ENCODE assay signal across 8 mouse cellular contexts in the genomic region with DNA sequence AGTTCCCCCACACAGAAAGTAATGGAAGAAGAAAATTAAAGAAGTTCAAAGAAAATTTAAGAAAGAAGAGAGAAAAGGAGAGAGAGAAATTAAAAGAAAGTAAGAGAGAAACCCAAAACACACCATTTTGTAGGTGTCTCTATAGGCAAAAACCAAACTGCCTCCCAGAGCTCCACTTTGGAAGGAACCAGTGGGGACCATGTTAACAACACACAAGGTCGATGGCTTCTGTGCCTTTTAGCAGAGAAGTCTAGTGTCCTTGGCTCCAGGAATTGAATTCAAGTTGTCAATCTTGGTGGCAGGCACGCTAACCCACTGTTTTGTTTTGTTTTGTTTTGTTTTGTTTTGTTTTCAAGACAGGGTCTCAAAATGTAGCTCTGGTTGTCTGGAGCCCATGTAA. TPM values are rescaled to one million over a fixed set of nuclear protein-coding genes. Genes with fewer than 3 reads are reported as not detected.
DNase-seq lines count a peak whose midpoint lies in the region; ATAC-seq lines count a peak whose summit lies in the region.

No protein-coding gene starts in this region.

- 41% methylated on average over 2 of the region's 2 CpGs for WGBS in lung, embryonic 15.5 days
- 55% methylated on average over 2 of the region's 2 CpGs for WGBS in forebrain, embryonic 13.5 days
- 46% methylated on average over 2 of the region's 2 CpGs for WGBS in limb, embryonic 12.5 days
- 40% methylated on average over 2 of the region's 2 CpGs for WGBS in neural tube, embryonic 13.5 days

- no peak overlapping the region for H3K27ac ChIP-seq in lung, embryonic 15.5 days
- no peak overlapping the region for H3K27ac ChIP-seq in forebrain, embryonic 13.5 days
- no peak overlapping the region for H3K27ac ChIP-seq in limb, embryonic 12.5 days
- peak overlapping the region; percentile 38; the same call in 1 of the 2 replicates for H3K27ac ChIP-seq in neural tube, embryonic 13.5 days (replicated peaks)

- H3K4me1 ChIP-seq in lung, embryonic 15.5 days: peaks cover 13% of the 10 kb centered on the region
- peaks cover 16% of the 10 kb centered on the region for H3K4me1 ChIP-seq in forebrain, embryonic 13.5 days
- peaks cover 13% of the 10 kb centered on the region for H3K4me1 ChIP-seq in limb, embryonic 12.5 days (replicated peaks)
- H3K4me1 ChIP-seq in neural tube, embryonic 13.5 days (replicated peaks): peaks cover 15% of the 10 kb centered on the region

- DNase-seq in lung, postnatal 25 days (ENCODE audit: low spot score): no peak
- no peak for DNase-seq in spleen, adult 18-20 months
- no peak for DNase-seq in frontal cortex, adult 2 months (ENCODE audit: extremely low spot score in 1 of 2, low spot score in 1 of 2)

- peak overlapping the region; percentile 72; the same call in 1 of the 2 replicates for H3K4me3 ChIP-seq in lung, embryonic 15.5 days
- peak overlapping the region; percentile 70; the same call in 1 of the 2 replicates for H3K4me3 ChIP-seq in forebrain, embryonic 13.5 days
- peak overlapping the region; percentile 66 for H3K4me3 ChIP-seq in limb, embryonic 12.5 days (replicated peaks)
- peak overlapping the region; percentile 63; the same call in 1 of the 2 replicates for H3K4me3 ChIP-seq in neural tube, embryonic 13.5 days

- no peaks in the 10 kb centered on the region for H3K36me3 ChIP-seq in lung, embryonic 15.5 days
- H3K36me3 ChIP-seq in forebrain, embryonic 13.5 days (ENCODE audit: poor library complexity, severe bottlenecking): peaks cover 9% of the 10 kb centered on the region
- H3K36me3 ChIP-seq in limb, embryonic 12.5 days: peaks cover 11% of the 10 kb centered on the region
- peaks cover 3% of the 10 kb centered on the region; the same call in 1 of the 2 replicates for H3K36me3 ChIP-seq in neural tube, embryonic 13.5 days

- peak overlapping the region; percentile 78 for H3K4me2 ChIP-seq in lung, embryonic 15.5 days
- H3K4me2 ChIP-seq in forebrain, embryonic 13.5 days: peak overlapping the region; percentile 71
- H3K4me2 ChIP-seq in limb, embryonic 12.5 days: peak overlapping the region; percentile 77
- peak overlapping the region; percentile 77 for H3K4me2 ChIP-seq in neural tube, embryonic 13.5 days

- H3K9me3 ChIP-seq in lung, embryonic 15.5 days: no peaks in the 10 kb centered on the region
- no peaks in the 10 kb centered on the region for H3K9me3 ChIP-seq in forebrain, embryonic 13.5 days (replicated peaks)
- H3K9me3 ChIP-seq in limb, embryonic 12.5 days: no peaks in the 10 kb centered on the region
- H3K9me3 ChIP-seq in neural tube, embryonic 13.5 days: no peaks in the 10 kb centered on the region

- no peaks in the 10 kb centered on the region for H3K27me3 ChIP-seq in lung, embryonic 15.5 days
- no peaks in the 10 kb centered on the region for H3K27me3 ChIP-seq in forebrain, embryonic 13.5 days
- peaks cover 5% of the 10 kb centered on the region for H3K27me3 ChIP-seq in limb, embryonic 12.5 days
- no peaks in the 10 kb centered on the region for H3K27me3 ChIP-seq in neural tube, embryonic 13.5 days

- H3K9ac ChIP-seq in lung, embryonic 15.5 days: no peak overlapping the region
- H3K9ac ChIP-seq in forebrain, embryonic 13.5 days: no peak overlapping the region
- H3K9ac ChIP-seq in limb, embryonic 12.5 days (replicated peaks): no peak overlapping the region
- no peak overlapping the region for H3K9ac ChIP-seq in neural tube, embryonic 13.5 days

- no peak for ATAC-seq in lung, embryonic 15.5 days (ENCODE audit: borderline replicate concordance, extremely low read depth, low FRiP score, low TSS enrichment)
- ATAC-seq in forebrain, embryonic 13.5 days: no peak
- ATAC-seq in limb, embryonic 12.5 days (ENCODE audit: insufficient number of reproducible peaks, insufficient read depth, low FRiP score, low TSS enrichment, low read depth): no peak
- ATAC-seq in neural tube, embryonic 13.5 days (ENCODE audit: low read depth): no peak
- no peak for ATAC-seq in granulocyte monocyte progenitor cell, adult 5-6 weeks (replicated peaks; ENCODE audit: poor library complexity, severe bottlenecking)

RNA-seq across cellular contexts. Expression of a gene that starts 6.8 kb away (rescaled TPM):
- polyA plus RNA-seq in lung, embryonic 15.5 days (2015; fragmentation: Nextera tagmentation; extraction: Ambion mirVana): 14.4 and 14.5 TPM in 2 replicates
- not detected in 2 replicates for polyA plus RNA-seq in forebrain, embryonic 13.5 days (2015; fragmentation: Nextera tagmentation; extraction: Ambion mirVana)
- 23.2 and 24.2 TPM in 2 replicates for polyA plus RNA-seq in limb, embryonic 12.5 days (2016; fragmentation: Nextera tagmentation; extraction: Ambion mirVana)
- polyA plus RNA-seq in neural tube, embryonic 13.5 days (2015; fragmentation: Nextera tagmentation; extraction: Ambion mirVana): not detected in 2 replicates
- not detected in 2 replicates for polyA plus RNA-seq in frontal cortex, adult 2 months (2012; rRNA removed)
- 11.5 and 12.5 TPM in 2 replicates for total RNA-seq in granulocyte monocyte progenitor cell, adult 5-6 weeks (2014; fragmentation: Nextera tagmentation)
- total RNA-seq in granulocyte monocyte progenitor cell, adult 5-6 weeks (2017): 31.8 and 32.7 TPM in 2 replicates

RNA-seq across cellular contexts. Expression of a gene that starts 29.3 kb away (rescaled TPM):
- 0.17 TPM in 1 of 2 replicates, not detected in the other for polyA plus RNA-seq in lung, embryonic 15.5 days (2015; fragmentation: Nextera tagmentation; extraction: Ambion mirVana)
- polyA plus RNA-seq in forebrain, embryonic 13.5 days (2015; fragmentation: Nextera tagmentation; extraction: Ambion mirVana): 0.15 and 0.22 TPM in 2 replicates
- polyA plus RNA-seq in limb, embryonic 12.5 days (2016; fragmentation: Nextera tagmentation; extraction: Ambion mirVana): 0.24 TPM in 1 of 2 replicates, not detected in the other
- polyA plus RNA-seq in neural tube, embryonic 13.5 days (2015; fragmentation: Nextera tagmentation; extraction: Ambion mirVana): 1.9 and 3.1 TPM in 2 replicates
- 4.1 and 4.4 TPM in 2 replicates for polyA plus RNA-seq in frontal cortex, adult 2 months (2012; rRNA removed)
- total RNA-seq in granulocyte monocyte progenitor cell, adult 5-6 weeks (2014; fragmentation: Nextera tagmentation): not detected in 2 replicates
- 0.13 TPM in 1 of 2 replicates, not detected in the other for total RNA-seq in granulocyte monocyte progenitor cell, adult 5-6 weeks (2017)

RNA-seq across cellular contexts. Expression of a gene that starts 29.9 kb away (rescaled TPM):
- polyA plus RNA-seq in lung, embryonic 15.5 days (2015; fragmentation: Nextera tagmentation; extraction: Ambion mirVana): 58.0 and 60.5 TPM in 2 replicates
- 62.6 and 69.7 TPM in 2 replicates for polyA plus RNA-seq in forebrain, embryonic 13.5 days (2015; fragmentation: Nextera tagmentation; extraction: Ambion mirVana)
- polyA plus RNA-seq in limb, embryonic 12.5 days (2016; fragmentation: Nextera tagmentation; extraction: Ambion mirVana): 65.5 and 73.8 TPM in 2 replicates
- 74.5 and 75.3 TPM in 2 replicates for polyA plus RNA-seq in neural tube, embryonic 13.5 days (2015; fragmentation: Nextera tagmentation; extraction: Ambion mirVana)
- 65.7 and 70.7 TPM in 2 replicates for polyA plus RNA-seq in frontal cortex, adult 2 months (2012; rRNA removed)
- 30.7 and 40.0 TPM in 2 replicates for total RNA-seq in granulocyte monocyte progenitor cell, adult 5-6 weeks (2014; fragmentation: Nextera tagmentation)
- total RNA-seq in granulocyte monocyte progenitor cell, adult 5-6 weeks (2017): 44.4 and 45.5 TPM in 2 replicates

RNA-seq across cellular contexts. Expression of a gene that starts 31.3 kb away (rescaled TPM):
- polyA plus RNA-seq in lung, embryonic 15.5 days (2015; fragmentation: Nextera tagmentation; extraction: Ambion mirVana): 7.0 and 7.3 TPM in 2 replicates
- polyA plus RNA-seq in forebrain, embryonic 13.5 days (2015; fragmentation: Nextera tagmentation; extraction: Ambion mirVana): 8.4 and 9.9 TPM in 2 replicates
- 6.5 and 6.6 TPM in 2 replicates for polyA plus RNA-seq in limb, embryonic 12.5 days (2016; fragmentation: Nextera tagmentation; extraction: Ambion mirVana)
- 6.5 and 6.7 TPM in 2 replicates for polyA plus RNA-seq in neural tube, embryonic 13.5 days (2015; fragmentation: Nextera tagmentation; extraction: Ambion mirVana)
- 14.2 TPM in 2 replicates for polyA plus RNA-seq in frontal cortex, adult 2 months (2012; rRNA removed)
- 7.8 and 22.1 TPM in 2 replicates for total RNA-seq in granulocyte monocyte progenitor cell, adult 5-6 weeks (2014; fragmentation: Nextera tagmentation)
- 13.5 and 16.9 TPM in 2 replicates for total RNA-seq in granulocyte monocyte progenitor cell, adult 5-6 weeks (2017)

RNA-seq across cellular contexts. Expression of a gene that starts 31.5 kb away (rescaled TPM):
- polyA plus RNA-seq in lung, embryonic 15.5 days (2015; fragmentation: Nextera tagmentation; extraction: Ambion mirVana): 10.1 and 10.7 TPM in 2 replicates
- polyA plus RNA-seq in forebrain, embryonic 13.5 days (2015; fragmentation: Nextera tagmentation; extraction: Ambion mirVana): 11.5 and 13.4 TPM in 2 replicates
- 14.5 and 14.7 TPM in 2 replicates for polyA plus RNA-seq in limb, embryonic 12.5 days (2016; fragmentation: Nextera tagmentation; extraction: Ambion mirVana)
- 9.6 and 11.6 TPM in 2 replicates for polyA plus RNA-seq in neural tube, embryonic 13.5 days (2015; fragmentation: Nextera tagmentation; extraction: Ambion mirVana)
- polyA plus RNA-seq in frontal cortex, adult 2 months (2012; rRNA removed): 12.9 and 15.8 TPM in 2 replicates
- 11.5 and 15.4 TPM in 2 replicates for total RNA-seq in granulocyte monocyte progenitor cell, adult 5-6 weeks (2014; fragmentation: Nextera tagmentation)
- total RNA-seq in granulocyte monocyte progenitor cell, adult 5-6 weeks (2017): 16.9 and 18.5 TPM in 2 replicates

Comparison
In these comparisons a context has a peak if more than half of its experiments do, and no peak if none do; other contexts are left out.
1. RNA of a gene that starts 6.8 kb away (polyA plus RNA-seq): 23.2 to 24.2 TPM in limb, embryonic 12.5 days and 14.4 to 14.5 TPM in lung, embryonic 15.5 days; not detected in forebrain, embryonic 13.5 days, not detected in neural tube, embryonic 13.5 days and not detected in frontal cortex, adult 2 months; every median in the first group is over 10 times any median in the second.
2. Peak in every context shown above with its lines, with median percentiles within 50 percentile points of each other: H3K4me2 ChIP-seq and H3K4me3 ChIP-seq.